Mouse (Mus musculus) liver, embryonic 14.5 days (tissue): ENCODE measurements at regions not wholly inside any gene's neighbourhood (a gene's known extent, or its start where the extent isn't known, plus 50 kb on each side); places are given as distances from the start of the nearest gene placed in this dataset.

Experiments used
- ATAC-seq: fragments of 200-750 bp; cut with Nextera tagmentation; 2 replicates; pipeline ENCODE4 v1.8.0; 2017; ENCODE audit warnings: moderate number of reproducible peaks, mild to moderate bottlenecking, moderate library complexity; ENCODE audit not compliant: insufficient read depth
- DNase-seq, 3 experiments: peaks; one replicate each; pipeline ENCODE4 v3.0.0-alpha.2; 2012 to 2013; ENCODE audit warnings: low read depth in 3 of 3, low spot score in 3 of 3
- H3K27ac ChIP-seq: fragments of 300-500 bp; sonication (generic); 2 replicates; pipeline ENCODE4 v1.5.1; 2014; ENCODE audit warnings: moderate library complexity, mild to moderate bottlenecking, control low read depth, inconsistent platforms
- H3K27me3 ChIP-seq: fragments of 300-500 bp; sonication (generic); 2 replicates; pipeline ENCODE4 v1.6.1; 2014; ENCODE audit warnings: mild to moderate bottlenecking, low read length, moderate library complexity; ENCODE audit not compliant: control insufficient read depth, insufficient read depth
- H3K36me3 ChIP-seq: fragments of 300-500 bp; sonication (generic); replicated peaks from 2 replicates; pipeline ENCODE4 v1.6.1; 2014; ENCODE audit warnings: low read depth; ENCODE audit not compliant: control insufficient read depth, insufficient read depth
- H3K4me1 ChIP-seq, 2 experiments: fragments of 200-500 bp in 1 of 2; fragments of 300-500 bp in 1 of 2; sonication (generic) in 1 of 2; replicated peaks; 2 replicates each; pipeline ENCODE4 v1.6.1; 2012 to 2014; ENCODE audit warnings: antibody characterized with exemption in 1 of 2, inconsistent platforms in 1 of 2, low read length in 1 of 2; ENCODE audit not compliant: control insufficient read depth in 2 of 2, insufficient read depth in 2 of 2
- H3K4me2 ChIP-seq: fragments of 300-500 bp; sonication (generic); 2 replicates; pipeline ENCODE4 v1.6.1; 2014; ENCODE audit warnings: low read depth, mild to moderate bottlenecking, control low read depth, moderate library complexity
- H3K4me3 ChIP-seq, 2 experiments: fragments of 200-500 bp in 1 of 2; fragments of 300-500 bp in 1 of 2; sonication (generic) in 1 of 2; 2 replicates each; pipeline ENCODE4 v1.5.1; 2012 to 2014; ENCODE audit warnings: low read depth in 2 of 2, low read length in 2 of 2, mild to moderate bottlenecking in 2 of 2, control low read depth in 1 of 2, inconsistent platforms in 1 of 2, moderate library complexity in 1 of 2; ENCODE audit not compliant: insufficient read depth in 1 of 2
- H3K9ac ChIP-seq: fragments of 300-500 bp; sonication (generic); replicated peaks from 2 replicates; pipeline ENCODE4 v1.6.1; 2014; ENCODE audit warnings: mild to moderate bottlenecking, control low read depth, moderate library complexity
- H3K9me3 ChIP-seq: fragments of 300-500 bp; sonication (generic); 2 replicates; pipeline ENCODE4 v1.6.1; 2016; ENCODE audit warnings: low read length, mixed read lengths; ENCODE audit not compliant: control insufficient read depth
- CTCF ChIP-seq: IDR thresholded peaks from 2 replicates; pipeline ENCODE4 v1.5.1; 2016; ENCODE audit warnings: antibody characterized with exemption, low read depth, control low read depth
- EP300 ChIP-seq: IDR thresholded peaks from 2 replicates; pipeline ENCODE4 v1.6.1; 2016; ENCODE audit warnings: antibody characterized with exemption, low read depth
- WGBS: fragments of 180-500 bp; shearing (Covaris S2); extraction: QIAGEN DNeasy Blood & Tissue Kit; methylation state at CpG from one replicate; pipeline ENCODE4 v1.1.7; 2014; ENCODE audit not compliant: insufficient replicate concordance; 5-methylcytosine and 5-hydroxymethylcytosine counted together

- 66% methylated on average over 7 of the region's 7 CpGs for WGBS
- ATAC-seq (no peak), DNase-seq (no peak)
- Histone ChIP-seq H3K4me1 (no peaks in the 10 kb centered on the region), H3K36me3 (no peaks in the 10 kb centered on the region), H3K9ac (no peak overlapping the region), H3K4me2 (no peak overlapping the region), H3K27ac (no peak overlapping the region), H3K4me3 (no peak overlapping the region), H3K27me3 (no peaks in the 10 kb centered on the region), H3K9me3 (no peaks in the 10 kb centered on the region)
- TF ChIP-seq EP300 (no peak), CTCF (no peak)
Observed at GRCm38 (mm10) chr12:27575629-27576028, 233.3 kb upstream of the Sox11 start.

GRCm38 (mm10) chr12:27567250-27567649, 224.9 kb upstream of the Sox11 start:
- Histone ChIP-seq H3K9ac (no peak overlapping the region), H3K36me3 (no peaks in the 10 kb centered on the region), H3K27me3 (no peaks in the 10 kb centered on the region), H3K9me3 (no peaks in the 10 kb centered on the region), H3K4me1 (no peaks in the 10 kb centered on the region), H3K27ac (no peak overlapping the region), H3K4me2 (no peak overlapping the region), H3K4me3 (no peak overlapping the region)
- ATAC-seq (no peak), DNase-seq (no peak)
- 36% methylated on average over 3 of the region's 3 CpGs for WGBS
- TF ChIP-seq EP300 (no peak), CTCF (no peak)

GRCm38 (mm10) chr12:27565965-27566507, 223.7 kb upstream of the Sox11 start:
- no peaks in the 10 kb centered on the region for H3K27me3 ChIP-seq
- no peak overlapping the region for H3K4me2 ChIP-seq
- H3K36me3 ChIP-seq = no peaks in the 10 kb centered on the region
- no peak for TF ChIP-seq EP300
- TF ChIP-seq CTCF = no peak
- no peak overlapping the region for H3K9ac ChIP-seq
- WGBS = 63% methylated on average over 8 of the region's 8 CpGs
- H3K4me3 ChIP-seq = no peak overlapping the region
- DNase-seq (no peak), ATAC-seq (no peak)
- no peaks in the 10 kb centered on the region for H3K9me3 ChIP-seq
- H3K27ac ChIP-seq = no peak overlapping the region
- H3K4me1 ChIP-seq = no peaks in the 10 kb centered on the region

- TF ChIP-seq CTCF (no peak), EP300 (no peak)
- H3K4me2 ChIP-seq = no peak overlapping the region
- no peak overlapping the region for H3K27ac ChIP-seq
- H3K9me3 ChIP-seq = no peaks in the 10 kb centered on the region
- ATAC-seq (no peak), DNase-seq (no peak)
- no peaks in the 10 kb centered on the region for H3K27me3 ChIP-seq
- 55% methylated on average over 5 of the region's 5 CpGs for WGBS
- H3K9ac ChIP-seq = no peak overlapping the region
- no peaks in the 10 kb centered on the region for H3K36me3 ChIP-seq
- no peak overlapping the region for H3K4me3 ChIP-seq
- no peaks in the 10 kb centered on the region for H3K4me1 ChIP-seq
Observed at GRCm38 (mm10) chr12:27564641-27565306, 222.4 kb upstream of the Sox11 start.

- Histone ChIP-seq H3K9me3 (no peaks in the 10 kb centered on the region), H3K4me1 (no peaks in the 10 kb centered on the region), H3K27me3 (no peaks in the 10 kb centered on the region), H3K9ac (no peak overlapping the region), H3K4me2 (no peak overlapping the region), H3K27ac (no peak overlapping the region), H3K4me3 (no peak overlapping the region), H3K36me3 (no peaks in the 10 kb centered on the region)
- DNase-seq (no peak), ATAC-seq (no peak)
- 47% methylated on average over 3 of the region's 3 CpGs for WGBS
- TF ChIP-seq EP300 = no peak
- TF ChIP-seq CTCF = no peak
Observed at GRCm38 (mm10) chr12:27563900-27564299, 221.5 kb upstream of the Sox11 start.
